Mouse (Mus musculus) MEL (cell line): Measurements from ENCODE around the gene Gpd1l. TPM values are rescaled to one million over a fixed set of nuclear protein-coding genes. Genes with fewer than 3 reads are reported as not detected.

Experiments
- DNase-seq: peaks from one replicate; pipeline ENCODE4 v3.0.0; 2011; ENCODE audit warnings: low read depth, low spot score
- H3K27ac ChIP-seq: 2 replicates; pipeline ENCODE4 v1.5.1; 2012; ENCODE audit warnings: low read depth, mild to moderate bottlenecking, control low read depth, low read length, moderate library complexity; ENCODE audit not compliant: control insufficient read depth
- H3K27me3 ChIP-seq, 2 experiments: fragments of 150-350 bp in 1 of 2; sonication (generic) in 1 of 2; 2 replicates each; pipeline ENCODE4 v1.6.1; 2012; ENCODE audit warnings: low read length in 2 of 2, mild to moderate bottlenecking in 2 of 2, improper control_type of control experiment in 1 of 2, moderate library complexity in 1 of 2; ENCODE audit not compliant: insufficient read depth in 2 of 2, control insufficient read depth in 1 of 2
- H3K36me3 ChIP-seq, 2 experiments: 2 replicates each; pipeline ENCODE4 v1.6.1; 2012 to 2014; ENCODE audit warnings: low read length in 2 of 2, improper control_type of control experiment in 1 of 2, inconsistent platforms in 1 of 2, mild to moderate bottlenecking in 1 of 2; ENCODE audit not compliant: insufficient read depth in 2 of 2, control insufficient read depth in 1 of 2
- H3K4me1 ChIP-seq, 2 experiments: fragments of 150-350 bp in 1 of 2; sonication (generic) in 1 of 2; 2 replicates each; pipeline ENCODE4 v1.6.1; 2012; ENCODE audit warnings: low read length in 2 of 2, improper control_type of control experiment in 1 of 2, mild to moderate bottlenecking in 1 of 2; ENCODE audit not compliant: insufficient read depth in 2 of 2, control insufficient read depth in 1 of 2
- H3K4me3 ChIP-seq, 2 experiments: fragments of 150-350 bp in 1 of 2; sonication (generic) in 1 of 2; 2 replicates each; pipeline ENCODE4 v1.5.1; 2012; ENCODE audit warnings: low read depth in 2 of 2, low read length in 2 of 2, mild to moderate bottlenecking in 2 of 2, moderate library complexity in 2 of 2, control low read depth in 1 of 2, improper control_type of control experiment in 1 of 2; ENCODE audit not compliant: control insufficient read depth in 1 of 2, insufficient read depth in 1 of 2
- H3K79me2 ChIP-seq: 2 replicates; pipeline ENCODE4 v1.6.1; 2012; ENCODE audit warnings: mild to moderate bottlenecking, low read length, moderate library complexity; ENCODE audit not compliant: control insufficient read depth, poor library complexity, insufficient read depth
- H3K9ac ChIP-seq: 2 replicates; pipeline ENCODE4 v1.6.1; 2012; ENCODE audit warnings: low read depth, mild to moderate bottlenecking, control low read depth, low read length, moderate library complexity; ENCODE audit not compliant: control insufficient read depth, poor library complexity, severe bottlenecking
- H3K9me3 ChIP-seq: fragments of 150-350 bp; sonication (generic); replicated peaks from 2 replicates; pipeline ENCODE4 v1.6.1; 2012; ENCODE audit warnings: mild to moderate bottlenecking, low read length, improper control_type of control experiment, moderate library complexity; ENCODE audit not compliant: insufficient read depth
- BHLHE40 ChIP-seq: IDR thresholded peaks from 2 replicates; pipeline ENCODE4 v1.6.1; 2012; ENCODE audit warnings: low read depth, mild to moderate bottlenecking, inconsistent platforms, low read length, improper control_type of control experiment, borderline replicate concordance
- CHD2 ChIP-seq: IDR thresholded peaks from 2 replicates; pipeline ENCODE4 v1.6.1; 2011; ENCODE audit warnings: low read length, improper control_type of control experiment
- CTCF ChIP-seq, 3 experiments: IDR thresholded peaks in 2 of 3; conservative IDR thresholded peaks in 1 of 3; 2 replicates each; pipeline ENCODE4 v1.5.1; 2011 to 2012; ENCODE audit warnings: low read length in 3 of 3, low read depth in 2 of 3, mild to moderate bottlenecking in 2 of 3, improper control_type of control experiment in 1 of 3, inconsistent platforms in 1 of 3, mixed read lengths in 1 of 3, moderate library complexity in 1 of 3; ENCODE audit not compliant: control insufficient read depth in 1 of 3, insufficient read depth in 1 of 3, poor library complexity in 1 of 3, severe bottlenecking in 1 of 3
- ELF1 ChIP-seq: IDR thresholded peaks from 2 replicates; pipeline ENCODE4 v1.6.1; 2014; ENCODE audit warnings: low read depth, mild to moderate bottlenecking, inconsistent platforms, low read length, improper control_type of control experiment, moderate library complexity
- EP300 ChIP-seq, 2 experiments: IDR thresholded peaks; 2 replicates each; pipeline ENCODE4 v1.6.1; 2011; ENCODE audit warnings: improper control_type of control experiment in 2 of 2, low read length in 2 of 2, low read depth in 1 of 2, mild to moderate bottlenecking in 1 of 2
- GATA1 ChIP-seq: IDR thresholded peaks from 2 replicates; pipeline ENCODE4 v1.6.1; 2011; ENCODE audit warnings: low read depth, low read length, improper control_type of control experiment
- JUND ChIP-seq: IDR thresholded peaks from 2 replicates; pipeline ENCODE4 v1.6.1; 2011; ENCODE audit warnings: low read depth, mild to moderate bottlenecking, improper control_type of control experiment, low read length
- MAZ ChIP-seq: IDR thresholded peaks from 2 replicates; pipeline ENCODE4 v1.6.1; 2012; ENCODE audit warnings: low read depth, mild to moderate bottlenecking, inconsistent platforms, low read length, improper control_type of control experiment
- MEF2A ChIP-seq: IDR thresholded peaks from 2 replicates; pipeline ENCODE4 v1.6.1; 2014; ENCODE audit warnings: low read depth, mild to moderate bottlenecking, inconsistent platforms, low read length, improper control_type of control experiment; ENCODE audit not compliant: poor library complexity, insufficient replicate concordance, severe bottlenecking; ENCODE audit errors: extremely low read depth
- MXI1 ChIP-seq: IDR thresholded peaks from 2 replicates; pipeline ENCODE4 v1.6.1; 2011; ENCODE audit warnings: mild to moderate bottlenecking, low read depth, low read length, improper control_type of control experiment
- MYC ChIP-seq: IDR thresholded peaks from 2 replicates; pipeline ENCODE4 v1.6.1; 2011; ENCODE audit warnings: low read depth, mild to moderate bottlenecking, low read length, improper control_type of control experiment, moderate library complexity
- POLR2A ChIP-seq, 2 experiments: IDR thresholded peaks; 2 replicates each; pipeline ENCODE4 v1.6.1; 2011 to 2012; ENCODE audit warnings: low read length in 2 of 2, mild to moderate bottlenecking in 2 of 2, control low read depth in 1 of 2, improper control_type of control experiment in 1 of 2, low read depth in 1 of 2, moderate library complexity in 1 of 2; ENCODE audit not compliant: control insufficient read depth in 1 of 2, insufficient read depth in 1 of 2, poor library complexity in 1 of 2
- TCF12 ChIP-seq: IDR thresholded peaks from 2 replicates; pipeline ENCODE4 v1.6.1; 2014; ENCODE audit warnings: low read depth, mild to moderate bottlenecking, inconsistent platforms, low read length, improper control_type of control experiment, moderate library complexity
- UBTF ChIP-seq: IDR thresholded peaks from 2 replicates; pipeline ENCODE4 v1.6.1; 2012; ENCODE audit warnings: low read depth, mild to moderate bottlenecking, inconsistent platforms, low read length, improper control_type of control experiment, moderate library complexity, borderline replicate concordance; ENCODE audit not compliant: insufficient read depth
- USF1 ChIP-seq: IDR thresholded peaks from 2 replicates; pipeline ENCODE4 v1.6.1; 2014; ENCODE audit warnings: low read depth, mild to moderate bottlenecking, inconsistent platforms, low read length, improper control_type of control experiment, moderate library complexity
- USF2 ChIP-seq, 2 experiments: IDR thresholded peaks; 2 replicates each; pipeline ENCODE4 v1.6.1; 2011 to 2012; ENCODE audit warnings: improper control_type of control experiment in 2 of 2, low read length in 2 of 2, borderline replicate concordance in 1 of 2, inconsistent platforms in 1 of 2, low read depth in 1 of 2, mild to moderate bottlenecking in 1 of 2; ENCODE audit not compliant: insufficient read depth in 1 of 2
- ZNF384 ChIP-seq: IDR thresholded peaks from 2 replicates; pipeline ENCODE4 v1.6.1; 2012; ENCODE audit warnings: low read depth, mild to moderate bottlenecking, inconsistent platforms, low read length, improper control_type of control experiment
- polyA plus RNA-seq, 2 experiments: library from polyadenylated mRNA; stranded (reverse) in 1 of 2; unstranded in 1 of 2; fragments of >175 nt in 1 of 2; fragments of >200 nt in 1 of 2; gene quantifications; 2 replicates each; pipeline versions ENCODE4 v1.2.1 to v1.2.4; 2012; ENCODE audit warnings: low replicate concordance in 2 of 2, low read depth in 1 of 2; ENCODE audit not compliant: insufficient read length in 2 of 2, insufficient read depth in 1 of 2, missing spikeins in 1 of 2
- total RNA-seq: library from RNA; depleted of rRNA; stranded (reverse); fragments of 300-350 nt; gene quantifications from 2 replicates; pipeline ENCODE4 v1.2.3, GENCODE M21; 2012

Gene Gpd1l
- total and polyA plus RNA-seq, 3 experiments, result not detected

DNA sequence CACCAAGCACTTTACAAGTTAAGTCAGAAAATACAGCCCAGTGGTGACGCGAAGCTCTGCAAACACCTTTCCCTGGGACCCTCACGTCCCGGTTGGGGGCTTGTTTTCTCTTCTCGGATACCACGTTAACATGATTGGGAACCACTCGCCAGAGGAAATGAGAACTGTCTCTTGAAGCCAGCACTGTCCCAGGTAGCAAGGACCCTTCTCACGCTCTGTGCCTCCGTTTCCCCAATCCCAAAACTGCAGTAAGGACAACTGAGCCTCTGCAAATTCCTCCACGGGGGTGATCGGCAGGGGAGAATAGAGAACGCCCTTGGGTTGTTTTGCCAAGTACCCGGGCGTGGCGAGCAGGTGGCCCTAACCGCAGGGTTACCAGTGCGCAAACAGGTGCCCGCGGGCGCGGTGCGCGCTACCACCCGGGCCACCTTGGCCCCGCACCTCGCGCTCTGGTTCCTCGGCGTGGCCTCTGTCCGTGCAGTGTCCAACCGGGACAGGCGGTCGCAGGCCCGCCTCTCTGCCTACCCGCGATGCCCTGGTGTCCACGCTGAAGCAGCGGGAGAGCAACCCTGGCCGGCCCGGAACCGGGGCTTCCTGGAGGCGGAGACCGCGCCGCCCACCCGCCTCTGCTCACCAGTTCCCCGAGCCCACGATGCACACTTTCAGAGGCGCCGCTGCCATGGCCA lies 607 bp downstream of the Gpd1l start:
- Histone ChIP-seq H3K4me1 (no peaks in the 10 kb centered on the region), H3K9ac (no peak overlapping the region), H3K4me3 (no peak overlapping the region), H3K27ac (no peak overlapping the region), H3K36me3 (no peaks in the 10 kb centered on the region), H3K27me3 (no peaks in the 10 kb centered on the region), H3K9me3 (no peaks in the 10 kb centered on the region), H3K79me2 (no peaks in the 10 kb centered on the region)
- DNase-seq, result no peak
- TF ChIP-seq POLR2A (IDR thresholded peaks at IDR 0.05; ENCODE audit: control insufficient read depth in 1 of 2, insufficient read depth in 1 of 2, low read depth in 1 of 2, low read length in 2 of 2, poor library complexity in 1 of 2) (0 out of 4 replicates have a peak, but pooled peaks of 1 of the 2 experiments have one; percentile 17), MEF2A (no peak), EP300 (IDR thresholded peaks at IDR 0.05; ENCODE audit: low read depth in 1 of 2, low read length in 2 of 2) (no peak), BHLHE40 (no peak), USF1 (no peak)

GRCm38 (mm10) chr9:114932607-114933006 lies 1.2 kb downstream of the Gpd1l start:
- Histone ChIP-seq H3K27ac (no peak overlapping the region), H3K9me3 (no peaks in the 10 kb centered on the region), H3K36me3 (no peaks in the 10 kb centered on the region), H3K79me2 (no peaks in the 10 kb centered on the region), H3K4me3 (no peak overlapping the region), H3K27me3 (no peaks in the 10 kb centered on the region), H3K9ac (no peak overlapping the region), H3K4me1 (no peaks in the 10 kb centered on the region)
- no peak for DNase-seq
- TF ChIP-seq GATA1 (no peak), ZNF384 (no peak), MXI1 (no peak), UBTF (no peak), MYC (no peak), POLR2A (IDR thresholded peaks at IDR 0.05; ENCODE audit: control insufficient read depth in 1 of 2, insufficient read depth in 1 of 2, low read depth in 1 of 2, low read length in 2 of 2, poor library complexity in 1 of 2) (no peak), CTCF (IDR thresholded peaks at IDR 0.05 in 2 of 3, conservative IDR thresholded peaks at IDR 0.05 in 1 of 3; ENCODE audit: control insufficient read depth in 1 of 3, insufficient read depth in 1 of 3, low read depth in 2 of 3, low read length in 3 of 3, poor library complexity in 1 of 3, severe bottlenecking in 1 of 3) (no peak)

- TF ChIP-seq USF2 (IDR thresholded peaks at IDR 0.05; ENCODE audit: borderline replicate concordance in 1 of 2, insufficient read depth in 1 of 2, low read depth in 1 of 2, low read length in 2 of 2) (no peak), MYC (no peak), UBTF (no peak), CHD2 (no peak), TCF12 (no peak), GATA1 (no peak), JUND (no peak), CTCF (IDR thresholded peaks at IDR 0.05 in 2 of 3, conservative IDR thresholded peaks at IDR 0.05 in 1 of 3; ENCODE audit: control insufficient read depth in 1 of 3, insufficient read depth in 1 of 3, low read depth in 2 of 3, low read length in 3 of 3, poor library complexity in 1 of 3, severe bottlenecking in 1 of 3) (no peak), MAZ (no peak), ELF1 (no peak)
- TF ChIP-seq, all 39 proteins: peak for 0
- Histone ChIP-seq H3K27me3 (no peaks in the 10 kb centered on the region), H3K4me3 (no peak overlapping the region), H3K9me3 (no peaks in the 10 kb centered on the region), H3K9ac (no peak overlapping the region), H3K36me3 (no peaks in the 10 kb centered on the region), H3K27ac (no peak overlapping the region), H3K4me1 (no peaks in the 10 kb centered on the region), H3K79me2 (no peaks in the 10 kb centered on the region)
- DNase-seq, result no peak
Observed at GRCm38 (mm10) chr9:114930464-114931090, 3.2 kb downstream of the Gpd1l start.
